Mouse (Mus musculus) myocyte (in vitro differentiated cells): Measurements from ENCODE around the gene Stx19. TPM values are rescaled to one million over a fixed set of nuclear protein-coding genes. Genes with fewer than 3 reads are reported as not detected.

Experiments used
- H3K27me3 ChIP-seq: one replicate; pipeline ENCODE4 v1.6.1; 2011; ENCODE audit not compliant: control insufficient read depth, insufficient read depth, insufficient read length
- H3K36me3 ChIP-seq: one replicate; pipeline ENCODE4 v1.6.1; 2011; ENCODE audit not compliant: control insufficient read depth, insufficient read depth
- H3K4me2 ChIP-seq: one replicate; pipeline ENCODE4 v1.6.1; 2011; ENCODE audit warnings: low read depth, control low read depth
- H3K4me3 ChIP-seq: one replicate; pipeline ENCODE4 v1.5.1; 2011; ENCODE audit warnings: mild to moderate bottlenecking, control low read depth, moderate library complexity
- H3K79me2 ChIP-seq: one replicate; pipeline ENCODE4 v1.6.1; 2011; ENCODE audit not compliant: control insufficient read depth, insufficient read depth
- H3ac ChIP-seq: one replicate; pipeline ENCODE4 v1.6.1; 2011; ENCODE audit not compliant: control insufficient read depth, insufficient read length
- CEBPB ChIP-seq: IDR thresholded peaks from 2 replicates; pipeline ENCODE4 v1.6.1; 2011; ENCODE audit warnings: mild to moderate bottlenecking, moderate library complexity; ENCODE audit not compliant: poor library complexity, insufficient read depth, severe bottlenecking
- E2F4 ChIP-seq: IDR thresholded peaks from one replicate; pipeline ENCODE4 v1.6.1; 2011; ENCODE audit warnings: mild to moderate bottlenecking, control low read depth, moderate library complexity; ENCODE audit not compliant: insufficient read depth
- MAX ChIP-seq: IDR thresholded peaks from one replicate; pipeline ENCODE4 v1.6.1; 2011; ENCODE audit warnings: low read depth, mild to moderate bottlenecking, control low read depth
- MYOD1 ChIP-seq, 3 experiments: IDR thresholded peaks; one replicate each; pipeline ENCODE4 v1.6.1; 2011; ENCODE audit warnings: control low read depth in 2 of 3, low read depth in 2 of 3, mild to moderate bottlenecking in 2 of 3, moderate library complexity in 1 of 3; ENCODE audit not compliant: insufficient read length in 2 of 3, control insufficient read depth in 1 of 3
- MYOG ChIP-seq, 3 experiments: IDR thresholded peaks; one replicate each; pipeline ENCODE4 v1.6.1; 2011; ENCODE audit warnings: control low read depth in 2 of 3, low read depth in 2 of 3, mild to moderate bottlenecking in 2 of 3; ENCODE audit not compliant: insufficient read length in 2 of 3, control insufficient read depth in 1 of 3, insufficient read depth in 1 of 3
- POLR2A ChIP-seq: IDR thresholded peaks from one replicate; pipeline ENCODE4 v1.6.1; 2011; ENCODE audit warnings: low read depth, mild to moderate bottlenecking, control low read depth, moderate library complexity; ENCODE audit not compliant: insufficient read length
- POLR2AphosphoS2 ChIP-seq: IDR thresholded peaks from one replicate; pipeline ENCODE4 v1.6.1; 2011; ENCODE audit warnings: low read depth, control low read depth; ENCODE audit not compliant: insufficient read length
- REST ChIP-seq: IDR thresholded peaks from one replicate; pipeline ENCODE4 v1.6.1; 2011; ENCODE audit warnings: mild to moderate bottlenecking, control low read depth, moderate library complexity; ENCODE audit not compliant: insufficient read depth, insufficient read length
- SRF ChIP-seq: IDR thresholded peaks from one replicate; pipeline ENCODE4 v1.6.1; 2011; ENCODE audit warnings: low read depth; ENCODE audit not compliant: control insufficient read depth, insufficient read length
- TCF12 ChIP-seq: IDR thresholded peaks from one replicate; pipeline ENCODE4 v1.6.1; 2011; ENCODE audit warnings: mild to moderate bottlenecking, control low read depth; ENCODE audit not compliant: poor library complexity, insufficient read depth, severe bottlenecking
- TCF3 ChIP-seq: IDR thresholded peaks from one replicate; pipeline ENCODE4 v1.6.1; 2011; ENCODE audit warnings: low read depth, control low read depth; ENCODE audit not compliant: insufficient read length
- USF1 ChIP-seq: IDR thresholded peaks from one replicate; pipeline ENCODE4 v1.6.1; 2011; ENCODE audit warnings: low read depth, mild to moderate bottlenecking, control low read depth, moderate library complexity
- polyA plus RNA-seq: library from polyadenylated mRNA; unstranded; fragments of >200 nt; fragmentation: generic; extraction: Trizol; gene quantifications from one replicate; pipeline ENCODE4 v1.2.1, GENCODE M21; 2012; ENCODE audit warnings: missing spikeins

Gene Stx19
- polyA plus RNA-seq, 1 experiment = not detected

GRCm38 (mm10) chr16:62872688-62873117 is 58.2 kb downstream of the Stx19 start:
- Histone ChIP-seq H3K27me3 (no peaks in the 10 kb centered on the region), H3K36me3 (no peaks in the 10 kb centered on the region), H3K4me2 (no peak overlapping the region), H3K4me3 (no peak overlapping the region), H3ac (no peak overlapping the region), H3K79me2 (no peaks in the 10 kb centered on the region)
- no peak for TF ChIP-seq REST
- no peak for TF ChIP-seq POLR2A
- no peak for TF ChIP-seq CEBPB
- TF ChIP-seq E2F4 = no peak
- TF ChIP-seq MYOG (IDR thresholded peaks at IDR 0.05; ENCODE audit: control insufficient read depth in 1 of 3, insufficient read depth in 1 of 3, insufficient read length in 2 of 3, low read depth in 2 of 3) = no peak
- no peak for TF ChIP-seq TCF3
- no peak for TF ChIP-seq TCF12
- TF ChIP-seq POLR2AphosphoS2 = no peak
- TF ChIP-seq SRF = no peak
- TF ChIP-seq MYOD1 (IDR thresholded peaks at IDR 0.05; ENCODE audit: control insufficient read depth in 1 of 3, insufficient read length in 2 of 3, low read depth in 2 of 3) = no peak
- TF ChIP-seq USF1 = no peak
- no peak for TF ChIP-seq MAX

- Histone ChIP-seq H3K4me3 (no peak overlapping the region), H3K36me3 (no peaks in the 10 kb centered on the region), H3K27me3 (no peaks in the 10 kb centered on the region), H3ac (no peak overlapping the region), H3K4me2 (no peak overlapping the region), H3K79me2 (no peaks in the 10 kb centered on the region)
- TF ChIP-seq MAX = no peak
- no peak for TF ChIP-seq SRF
- no peak for TF ChIP-seq TCF3
- no peak for TF ChIP-seq MYOG (IDR thresholded peaks at IDR 0.05; ENCODE audit: control insufficient read depth in 1 of 3, insufficient read depth in 1 of 3, insufficient read length in 2 of 3, low read depth in 2 of 3)
- no peak for TF ChIP-seq REST
- TF ChIP-seq MYOD1 (IDR thresholded peaks at IDR 0.05; ENCODE audit: control insufficient read depth in 1 of 3, insufficient read length in 2 of 3, low read depth in 2 of 3) = no peak
- TF ChIP-seq POLR2AphosphoS2 = no peak
- no peak for TF ChIP-seq CEBPB
- no peak for TF ChIP-seq E2F4
- no peak for TF ChIP-seq POLR2A
- TF ChIP-seq USF1 = no peak
- TF ChIP-seq TCF12 = no peak
Measured at GRCm38 (mm10) chr16:62873180-62873579, 58.7 kb downstream of the Stx19 start.

Other genes with a start within 250 kb of the Stx19 start
- gene Nsun3, start 27.9 kb upstream of the Stx19 start, polyA plus RNA-seq = 3.1 TPM
- gene Arl13b, start 32.4 kb downstream of the Stx19 start, polyA plus RNA-seq = 5.3 TPM
- 7.9 TPM for gene Pros1, start 39.6 kb downstream of the Stx19 start, polyA plus RNA-seq